Mouse (Mus musculus) olfactory bulb, adult 2 months (tissue): ENCODE measurements around the gene Prdm8. TPM values are rescaled to one million over a fixed set of nuclear protein-coding genes. Genes with fewer than 3 reads are reported as not detected.

Source experiments
- H3K27ac ChIP-seq: fragments of 200-500 bp; 2 replicates; pipeline ENCODE4 v1.5.1; 2012; ENCODE audit warnings: low read depth, low read length; ENCODE audit not compliant: insufficient read depth
- H3K4me1 ChIP-seq: fragments of 200-500 bp; 2 replicates; pipeline ENCODE4 v1.6.1; 2012; ENCODE audit warnings: low read length; ENCODE audit not compliant: control insufficient read depth, insufficient read depth
- H3K4me3 ChIP-seq: fragments of 200-500 bp; 2 replicates; pipeline ENCODE4 v1.5.1; 2012; ENCODE audit warnings: mild to moderate bottlenecking, low read depth, low read length, moderate library complexity; ENCODE audit not compliant: insufficient read depth
- CTCF ChIP-seq: fragments of 200-500 bp; IDR thresholded peaks from 2 replicates; pipeline ENCODE4 v1.5.1; 2012; ENCODE audit warnings: low read depth, mild to moderate bottlenecking, low read length, moderate library complexity; ENCODE audit not compliant: insufficient read depth
- POLR2A ChIP-seq: fragments of 200-500 bp; IDR thresholded peaks from 2 replicates; pipeline ENCODE4 v1.6.1; 2012; ENCODE audit warnings: mild to moderate bottlenecking, low read depth, low read length, moderate library complexity; ENCODE audit not compliant: insufficient read depth
- WGBS: fragments of 180-500 bp; shearing (Covaris S2); methylation state at CpG from one replicate; pipeline ENCODE4 v1.1.7; 2018; 5-methylcytosine and 5-hydroxymethylcytosine counted together
- polyA plus RNA-seq: library from polyadenylated mRNA; stranded (reverse); fragments of >200 nt; gene quantifications from 2 replicates; pipeline ENCODE4 v1.2.4, GENCODE M21; 2012; ENCODE audit warnings: low replicate concordance; ENCODE audit not compliant: missing spikeins, insufficient read depth, insufficient read length

Gene Prdm8
- polyA plus RNA-seq, 1 experiment, result not detected

- H3K4me3 ChIP-seq, result no peak overlapping the region
- H3K27ac ChIP-seq, result no peak overlapping the region
- TF ChIP-seq CTCF (no peak), POLR2A (no peak)
- 52% methylated on average over 7 of the region's 7 CpGs for WGBS
- no peaks in the 10 kb centered on the region for H3K4me1 ChIP-seq
Measured at GRCm38 (mm10) chr5:98198412-98199218, 31.6 kb downstream of the Prdm8 start.

GRCm38 (mm10) chr5:98199219-98199552, 32.2 kb downstream of the Prdm8 start:
- TF ChIP-seq POLR2A (no peak), CTCF (no peak)
- Histone ChIP-seq H3K27ac (no peak overlapping the region), H3K4me3 (no peak overlapping the region), H3K4me1 (no peaks in the 10 kb centered on the region)
- 45% methylated on average over 7 of the region's 7 CpGs for WGBS

- H3K4me1 ChIP-seq, result no peaks in the 10 kb centered on the region
- H3K27ac ChIP-seq, result no peak overlapping the region
- H3K4me3 ChIP-seq, result no peak overlapping the region
- 43% methylated on average over 3 of the region's 3 CpGs for WGBS
- TF ChIP-seq CTCF (no peak), POLR2A (no peak)
Measured at GRCm38 (mm10) chr5:98201606-98202005, 34.6 kb downstream of the Prdm8 start.

- Histone ChIP-seq H3K27ac (no peak overlapping the region), H3K4me3 (no peak overlapping the region), H3K4me1 (no peaks in the 10 kb centered on the region)
- 77% methylated on average over 4 of the region's 4 CpGs for WGBS
- TF ChIP-seq POLR2A, result no peak
- no peak for TF ChIP-seq CTCF
Measured at GRCm38 (mm10) chr5:98202996-98203395, 36.0 kb downstream of the Prdm8 start.

GRCm38 (mm10) chr5:98212501-98212900, 45.5 kb downstream of the Prdm8 start:
- WGBS, result 39% methylated on average over 4 of the region's 4 CpGs
- Histone ChIP-seq H3K4me1 (no peaks in the 10 kb centered on the region), H3K27ac (no peak overlapping the region), H3K4me3 (no peak overlapping the region)
- TF ChIP-seq CTCF (no peak), POLR2A (no peak)

GRCm38 (mm10) chr5:98221956-98222355, 55.0 kb downstream of the Prdm8 start:
- Histone ChIP-seq H3K4me3 (no peak overlapping the region), H3K4me1 (no peaks in the 10 kb centered on the region), H3K27ac (no peak overlapping the region)
- WGBS, result 67% methylated on average over 4 of the region's 4 CpGs
- no peak for TF ChIP-seq CTCF
- no peak for TF ChIP-seq POLR2A

GRCm38 (mm10) chr5:98226710-98227109, 59.7 kb downstream of the Prdm8 start:
- Histone ChIP-seq H3K4me3 (no peak overlapping the region), H3K27ac (no peak overlapping the region), H3K4me1 (no peaks in the 10 kb centered on the region)
- no peak for TF ChIP-seq CTCF
- no peak for TF ChIP-seq POLR2A
- 78% methylated on average over 2 of the region's 2 CpGs for WGBS

- no peak for TF ChIP-seq CTCF
- TF ChIP-seq POLR2A, result no peak
- Histone ChIP-seq H3K27ac (no peak overlapping the region), H3K4me3 (no peak overlapping the region), H3K4me1 (no peaks in the 10 kb centered on the region)
- WGBS, result 85% methylated on average over 6 of the region's 6 CpGs
Measured at GRCm38 (mm10) chr5:98229456-98229855, 62.5 kb downstream of the Prdm8 start.

GRCm38 (mm10) chr5:98238466-98238865, 71.5 kb downstream of the Prdm8 start:
- TF ChIP-seq CTCF (no peak), POLR2A (no peak)
- H3K4me3 ChIP-seq, result no peak overlapping the region
- 83% methylated on average over 6 of the region's 6 CpGs for WGBS

More at GRCm38 (mm10) chr5:98238466-98238865, 71.5 kb downstream of the Prdm8 start:
- Histone ChIP-seq H3K27ac (no peak overlapping the region), H3K4me1 (no peaks in the 10 kb centered on the region)

Other genes with a start within 250 kb of the Prdm8 start
- not detected in 2 replicates for gene Antxr2, start 136.2 kb upstream of the Prdm8 start, polyA plus RNA-seq
- not detected in 2 replicates for gene Fgf5, start 87.0 kb downstream of the Prdm8 start, polyA plus RNA-seq
- not detected in 2 replicates for gene Cfap299, start 162.1 kb downstream of the Prdm8 start, polyA plus RNA-seq